Mouse (Mus musculus): ENCODE results near the gene Nudcd3.

DNA sequence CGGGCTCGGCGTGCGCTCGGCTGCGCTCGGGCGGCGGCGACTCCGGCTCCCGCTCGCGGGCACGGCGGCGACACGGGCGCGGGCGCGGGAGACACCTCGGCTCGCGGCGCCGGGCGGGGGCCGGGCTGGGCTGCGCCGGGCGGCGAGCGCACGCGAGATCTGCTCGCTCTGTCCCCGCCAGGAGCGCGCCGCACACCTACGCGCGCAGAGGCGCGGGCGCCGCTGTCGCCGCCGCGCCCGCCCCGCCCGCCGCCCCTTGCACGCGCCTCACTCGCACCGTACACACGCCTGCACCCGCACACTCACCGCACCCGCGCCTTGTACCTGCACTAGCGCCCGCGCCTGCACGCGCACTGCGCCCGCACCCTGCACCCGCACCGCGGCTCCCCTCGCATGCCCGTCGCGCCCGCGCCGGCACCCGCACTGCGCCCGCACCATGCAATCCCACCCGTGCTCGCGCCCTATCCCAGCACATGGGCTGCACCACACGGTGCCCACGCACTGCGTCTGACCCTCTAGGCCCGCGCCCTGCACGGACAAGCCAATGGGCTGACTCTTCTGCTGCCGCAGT lies 134.6 kb downstream of the Nudcd3 start:
- TF ChIP-seq ZKSCAN1 (IDR thresholded peaks at IDR 0.05; ENCODE audit: borderline replicate concordance, low read depth, low read length) (no peak), USF2 (conservative IDR thresholded peaks at IDR 0.05; ENCODE audit: low read depth, low read length) (no peak), TBP (conservative IDR thresholded peaks at IDR 0.05; ENCODE audit: low read depth, low read length) (no peak), USF1 (IDR thresholded peaks at IDR 0.05; ENCODE audit: low read depth, low read length) (no peak), E2F4 (IDR thresholded peaks at IDR 0.05; ENCODE audit: insufficient replicate concordance, low read depth, low read length) (no peak), CTCF (conservative IDR thresholded peaks at IDR 0.05 in 1 of 2, IDR thresholded peaks at IDR 0.05 in 1 of 2; ENCODE audit: low read depth in 2 of 2, low read length in 2 of 2) (no peak), POLR2A (IDR thresholded peaks at IDR 0.05; ENCODE audit: low read depth, low read length) (no peak), RCOR1 (conservative IDR thresholded peaks at IDR 0.05; ENCODE audit: low read depth, low read length) (no peak), TCF12 (IDR thresholded peaks at IDR 0.05; ENCODE audit: low read depth, low read length) (no peak), MAX (IDR thresholded peaks at IDR 0.05; ENCODE audit: low read length) (no peak), EP300 (IDR thresholded peaks at IDR 0.05; ENCODE audit: low read length) (no peak), ELF1 (IDR thresholded peaks at IDR 0.05; ENCODE audit: low read depth, low read length) (no peak)
